17 mouse cellular contexts compared by ENCODE assay signal in the genomic region with DNA sequence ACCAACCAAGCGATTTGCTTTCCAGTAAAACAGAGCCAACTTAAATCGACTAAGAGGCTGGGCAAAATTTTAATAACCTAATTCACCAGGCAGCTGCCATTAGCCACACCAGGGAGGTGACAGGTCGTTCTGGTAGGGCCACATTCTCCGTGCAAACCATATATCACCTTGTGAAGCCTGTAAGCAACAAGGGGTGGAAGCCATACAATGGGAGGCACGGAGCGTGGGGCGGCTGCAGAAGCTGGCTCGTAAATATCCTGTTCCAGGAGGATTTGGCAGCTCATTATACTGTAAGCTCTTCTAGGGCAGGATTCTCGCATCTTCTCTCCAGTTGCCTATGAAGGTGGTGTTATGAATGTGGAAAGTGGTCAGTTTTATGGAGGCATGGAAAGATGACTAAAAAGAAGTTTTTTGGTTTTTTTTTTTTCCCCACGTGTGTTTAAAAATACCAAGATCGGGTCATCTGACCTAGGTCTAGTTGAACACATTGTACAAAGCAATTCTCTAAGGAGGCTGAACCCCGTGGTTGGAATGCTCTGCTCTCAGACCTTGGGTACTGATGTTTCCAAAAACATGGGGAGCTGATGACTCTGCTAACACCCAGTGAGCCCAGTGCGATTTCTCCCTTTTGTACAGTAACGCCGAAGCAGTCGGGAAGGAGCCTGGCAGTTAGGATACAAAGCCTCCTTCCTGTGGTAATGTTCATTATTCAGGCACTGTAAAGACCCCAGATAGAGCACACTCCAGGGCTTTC. TPM values are rescaled to one million over a fixed set of nuclear protein-coding genes. Genes with fewer than 3 reads are reported as not detected.
DNase-seq lines count a peak whose midpoint lies in the region; ATAC-seq lines count a peak whose summit lies in the region.
"Had no signal": no experiment of that assay in that cellular context is flagged by ENCODE, and none has a peak within 500 bp of the region (broad histone marks: within the 10 kb centered on the region; RNA-seq: fewer than 3 reads in every experiment).

No protein-coding gene starts in this region.

- H3K9ac ChIP-seq in intestine, embryonic 16.5 days (ENCODE audit: low read depth, low read length): no peak overlapping the region
- no peak overlapping the region for H3K9ac ChIP-seq in intestine, embryonic 15.5 days
- H3K9ac ChIP-seq: embryonic facial prominence, embryonic 15.5 days; forebrain, embryonic 15.5 days had no signal

- no peak overlapping the region for H3K4me3 ChIP-seq in intestine, embryonic 16.5 days (ENCODE audit: low read length)
- H3K4me3 ChIP-seq in intestine, embryonic 15.5 days (replicated peaks): no peak overlapping the region
- H3K4me3 ChIP-seq: embryonic facial prominence, embryonic 15.5 days; forebrain, embryonic 15.5 days; heart, embryonic 10.5 days had no signal

- H3K4me1 ChIP-seq in intestine, embryonic 16.5 days (ENCODE audit: control insufficient read depth, insufficient read depth, low read length): peaks cover 8% of the 10 kb centered on the region; the same call in 1 of the 2 replicates
- H3K4me1 ChIP-seq in intestine, embryonic 15.5 days (replicated peaks): peaks cover 3% of the 10 kb centered on the region
- H3K4me1 ChIP-seq: embryonic facial prominence, embryonic 15.5 days; forebrain, embryonic 15.5 days; heart, embryonic 10.5 days had no signal

- no peaks in the 10 kb centered on the region for H3K36me3 ChIP-seq in intestine, embryonic 16.5 days (ENCODE audit: control insufficient read depth, insufficient read depth, low read length)
- no peaks in the 10 kb centered on the region for H3K36me3 ChIP-seq in intestine, embryonic 15.5 days
- H3K36me3 ChIP-seq: embryonic facial prominence, embryonic 15.5 days; forebrain, embryonic 15.5 days; heart, embryonic 10.5 days had no signal

- H3K9me3 ChIP-seq in intestine, embryonic 16.5 days (ENCODE audit: control insufficient read depth, low read length): no peaks in the 10 kb centered on the region
- H3K9me3 ChIP-seq in intestine, embryonic 15.5 days: no peaks in the 10 kb centered on the region
- H3K9me3 ChIP-seq: embryonic facial prominence, embryonic 15.5 days; heart, embryonic 10.5 days had no signal

- 62% methylated on average over 16 of the region's 16 CpGs for whole genome bisulfite sequencing in intestine, embryonic 16.5 days
- WGBS in intestine, embryonic 15.5 days: 60% methylated on average over 16 of the region's 16 CpGs

- peak; percentile 24 for DNase-seq in embryo, embryonic 10.5 days (ENCODE audit: low spot score)
- no peak for DNase-seq in embryo, embryonic 9.5 days (ENCODE audit: extremely low spot score)
- peak; percentile 17 for DNase-seq in ovary, adult 18-20 months (ENCODE audit: low spot score)
- no peak for DNase-seq in ovary, postnatal 36 days (ENCODE audit: low spot score)
- peak; percentile 49 for DNase-seq in skeletal muscle tissue, adult 2 months (ENCODE audit: low read depth, low spot score)
- DNase-seq in adrenal gland, adult 8-10 months: no peak
- DNase-seq: cerebellum, adult 9-11 months; kidney, postnatal 25 days; right cerebral cortex, postnatal 14 days; thymus, postnatal 14 days had no signal

- ATAC-seq in intestine, embryonic 16.5 days: no peak
- no peak for ATAC-seq in intestine, embryonic 15.5 days
- ATAC-seq: forebrain, embryonic 15.5 days; hindbrain, embryonic 16.5 days had no signal

- peak overlapping the region; percentile 15; the same call in 1 of the 2 replicates for H3K27ac ChIP-seq in intestine, embryonic 16.5 days (ENCODE audit: low read length)
- H3K27ac ChIP-seq in intestine, embryonic 15.5 days: no peak overlapping the region
- H3K27ac ChIP-seq: embryonic facial prominence, embryonic 15.5 days; forebrain, embryonic 15.5 days; heart, embryonic 10.5 days had no signal

- no peaks in the 10 kb centered on the region for H3K27me3 ChIP-seq in intestine, embryonic 16.5 days (replicated peaks; ENCODE audit: control insufficient read depth, insufficient read depth, low read length)
- no peaks in the 10 kb centered on the region for H3K27me3 ChIP-seq in intestine, embryonic 15.5 days (replicated peaks)
- H3K27me3 ChIP-seq: embryonic facial prominence, embryonic 15.5 days; forebrain, embryonic 15.5 days had no signal

- H3K4me2 ChIP-seq in intestine, embryonic 16.5 days (ENCODE audit: low read depth, low read length): no peak overlapping the region
- H3K4me2 ChIP-seq in intestine, embryonic 15.5 days (replicated peaks): no peak overlapping the region
- H3K4me2 ChIP-seq: embryonic facial prominence, embryonic 15.5 days; forebrain, embryonic 15.5 days; liver, embryonic 11.5 days had no signal

RNA-seq across cellular contexts. Expression of a gene that starts 24.5 kb away (rescaled TPM):
- polyA plus RNA-seq in intestine, embryonic 16.5 days (2015; fragmentation: Nextera tagmentation; extraction: Ambion mirVana): 2.3 and 2.8 TPM in 2 replicates
- 5.7 TPM in 2 replicates for polyA plus RNA-seq in intestine, embryonic 15.5 days (2015; fragmentation: Nextera tagmentation; extraction: Ambion mirVana)
- 10 to 100 TPM; 24.4 to 37.2 (median 27.9) TPM for total RNA-seq in adrenal gland, adult 8-10 months (2022)

Comparison
In these comparisons a context has a peak if more than half of its experiments do, and no peak if none do; other contexts are left out.
1. DNase-seq: peak in embryo, embryonic 10.5 days (single experiment), ovary, adult 18-20 months (single experiment) and skeletal muscle tissue, adult 2 months (single experiment); none in embryo, embryonic 9.5 days (single experiment), ovary, postnatal 36 days (single experiment) and adrenal gland, adult 8-10 months (single experiment).